Mouse (Mus musculus) midbrain, embryonic 10.5 days (tissue): ENCODE data around the gene Ccdc84. TPM values are rescaled to one million over a fixed set of nuclear protein-coding genes. Genes with fewer than 3 reads are reported as not detected.
A peak's percentile ranks its signal among the peaks of the same experiment; 100 is the strongest.
"Not testable (repeated sequence)": the region's sequence is repeated elsewhere in the genome, so short reads cannot be mapped to it uniquely, and the experiment has no call there.

Experiments
- DNase-seq: peaks from one replicate; pipeline ENCODE4 v3.0.0-alpha.2; 2017; ENCODE audit warnings: low spot score
- H3K27ac ChIP-seq: fragments of 300-500 bp; sonication (generic); replicated peaks from 2 replicates; pipeline ENCODE4 v1.5.1; 2016; ENCODE audit warnings: mild to moderate bottlenecking
- H3K27me3 ChIP-seq: fragments of 300-500 bp; sonication (generic); 2 replicates; pipeline ENCODE4 v1.6.1; 2016; ENCODE audit warnings: low read depth, mild to moderate bottlenecking; ENCODE audit not compliant: poor library complexity, severe bottlenecking
- H3K36me3 ChIP-seq: fragments of 300-500 bp; sonication (generic); 2 replicates; pipeline ENCODE4 v1.6.1; 2016; ENCODE audit warnings: mild to moderate bottlenecking, moderate library complexity
- H3K4me1 ChIP-seq: fragments of 300-500 bp; sonication (generic); 2 replicates; pipeline ENCODE4 v1.6.1; 2016
- H3K4me3 ChIP-seq: fragments of 300-500 bp; sonication (generic); 2 replicates; pipeline ENCODE4 v1.5.1; 2016; ENCODE audit warnings: mild to moderate bottlenecking, moderate library complexity
- H3K9me3 ChIP-seq: fragments of 300-500 bp; sonication (generic); replicated peaks from 2 replicates; pipeline ENCODE4 v1.6.1; 2016; ENCODE audit warnings: mild to moderate bottlenecking
- WGBS: fragments of 180-500 bp; shearing (Covaris S2); methylation state at CpG from one replicate; pipeline ENCODE4 v1.1.7; 2016; 5-methylcytosine and 5-hydroxymethylcytosine counted together
- polyA plus RNA-seq: library from polyadenylated mRNA; unstranded; fragments of >200 nt; fragmentation: Nextera tagmentation; extraction: Ambion mirVana; gene quantifications from 2 replicates; pipeline ENCODE4 v1.2.1, GENCODE M21; 2016

Gene Ccdc84
- 25.4 and 29.9 TPM in 2 replicates for polyA plus RNA-seq

DNA sequence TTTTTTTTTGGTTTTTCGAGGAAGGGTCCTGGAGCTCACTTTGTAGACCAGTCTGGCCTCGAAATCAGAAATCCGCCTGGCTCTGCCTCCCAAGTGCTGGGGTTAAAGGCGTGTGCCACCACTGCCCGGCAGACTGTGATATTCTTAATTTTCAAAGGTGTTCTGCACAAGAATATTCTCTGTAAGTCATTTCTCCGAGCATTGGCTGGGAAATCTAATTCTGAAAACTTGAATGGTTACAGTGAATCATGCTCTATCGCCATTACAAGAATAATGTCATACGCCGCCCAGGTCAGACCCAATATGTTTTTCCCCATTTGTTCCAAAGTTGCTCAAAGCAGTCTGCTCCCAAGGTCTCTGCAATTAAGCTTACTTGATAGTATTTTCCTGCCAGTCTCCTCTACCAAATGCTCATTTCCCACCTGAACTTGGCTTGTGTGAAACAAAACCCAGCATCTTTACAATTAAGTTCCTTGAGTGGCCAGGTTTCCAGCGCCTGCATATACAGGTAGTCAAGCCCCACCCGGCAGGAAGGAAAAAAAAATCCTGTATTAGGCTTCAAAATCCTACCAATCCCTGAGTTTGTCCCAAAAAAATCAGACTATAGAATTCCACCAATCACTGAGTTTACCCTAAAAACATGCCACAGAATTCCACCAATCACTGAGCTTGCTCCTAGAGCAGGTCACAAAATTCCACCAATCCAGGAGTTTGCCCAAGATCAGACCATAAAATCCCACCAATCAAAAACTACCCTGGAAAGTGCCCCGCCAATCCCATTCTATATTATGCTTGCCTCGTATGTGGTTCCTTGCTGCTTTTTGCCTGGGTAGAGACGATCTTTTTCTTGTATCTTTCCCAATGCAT, at the start of gene Ccdc84:
Ccdc84 (minus strand) TSS at position 51 of the 867 bp plus-strand sequence.
- WGBS = 83% methylated on average over 14 of the region's 14 CpGs
- H3K4me3 ChIP-seq = peak within 1 kb of the TSS; percentile 87
- peaks cover 25% of the 10 kb centered on the region for H3K36me3 ChIP-seq
- H3K27ac ChIP-seq = peak within 1 kb of the TSS; percentile 85
- H3K9me3 ChIP-seq = no peaks in the 10 kb centered on the region
- H3K27me3 ChIP-seq = no peaks in the 10 kb centered on the region
- DNase-seq = no peak
- H3K4me1 ChIP-seq = peaks cover 13% of the 10 kb centered on the region

DNA sequence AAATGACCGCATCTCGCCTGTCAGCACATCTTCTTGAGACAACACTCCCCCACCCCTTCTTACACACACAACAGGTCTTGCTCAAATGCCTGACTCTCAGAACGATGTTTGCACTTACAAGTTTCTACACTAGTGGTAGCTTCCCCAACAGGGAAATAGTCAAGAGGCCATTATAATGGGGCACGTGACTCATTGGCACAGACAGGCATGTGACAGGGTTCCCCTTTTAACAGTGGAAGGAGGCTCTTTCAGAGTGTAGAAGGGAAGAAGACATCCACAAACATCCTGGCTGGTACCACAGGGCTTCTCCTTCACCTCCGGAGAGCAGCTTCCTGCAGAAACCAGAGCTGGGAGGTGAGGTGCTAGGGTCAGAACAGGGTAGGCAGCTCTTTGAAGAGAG, 43.6 kb upstream of the Ccdc84 start:
- DNase-seq = no peak
- WGBS = 85% methylated on average over 5 of the region's 5 CpGs
- no peaks in the 10 kb centered on the region for H3K9me3 ChIP-seq
- no peaks in the 10 kb centered on the region for H3K36me3 ChIP-seq
- H3K4me1 ChIP-seq = peaks cover 17% of the 10 kb centered on the region
- no peaks in the 10 kb centered on the region for H3K27me3 ChIP-seq
- no peak overlapping the region for H3K27ac ChIP-seq
- H3K4me3 ChIP-seq = no peak overlapping the region

DNA sequence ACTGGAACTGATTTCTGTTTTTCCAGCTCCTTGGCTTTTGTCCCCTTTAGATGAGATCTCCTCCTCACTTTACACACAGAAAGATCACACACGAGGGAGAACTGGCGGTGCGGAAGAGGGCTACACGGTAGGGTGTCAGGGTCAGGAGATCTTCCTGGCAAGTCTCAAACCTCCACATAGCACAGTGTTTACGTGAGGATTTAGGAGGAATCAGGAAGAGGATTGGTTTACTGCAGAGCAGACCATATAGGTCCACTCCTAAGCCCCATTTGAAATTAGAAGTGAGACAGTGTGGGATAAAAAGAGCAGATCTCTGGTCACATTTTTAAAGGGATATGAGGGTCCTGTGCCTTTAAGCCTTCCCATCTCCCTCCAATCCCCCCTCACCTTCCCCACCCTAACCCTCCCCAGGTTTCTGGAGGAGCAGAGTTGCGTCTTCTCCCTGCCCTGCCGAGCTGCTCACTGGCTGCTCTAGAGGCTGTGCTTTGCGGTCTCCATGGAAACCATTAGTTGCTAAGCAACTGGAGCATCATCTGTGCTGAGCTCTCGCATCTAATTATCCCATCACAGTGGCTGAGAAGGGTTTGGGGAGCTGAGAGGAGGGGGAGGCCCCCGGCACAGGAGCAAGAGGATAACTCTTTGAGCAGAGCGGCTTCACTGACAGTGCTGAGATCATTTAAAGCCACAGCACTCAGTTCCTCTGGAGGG, 38.8 kb upstream of the Ccdc84 start:
- Histone ChIP-seq H3K4me1 (peaks cover 43% of the 10 kb centered on the region), H3K36me3 (no peaks in the 10 kb centered on the region), H3K4me3 (peak overlapping the region; percentile 29), H3K27ac (peak overlapping the region; percentile 77), H3K9me3 (no peaks in the 10 kb centered on the region), H3K27me3 (peaks cover 38% of the 10 kb centered on the region)
- WGBS = 3% methylated on average over 11 of the region's 11 CpGs
- peak; percentile 92 for DNase-seq

DNA sequence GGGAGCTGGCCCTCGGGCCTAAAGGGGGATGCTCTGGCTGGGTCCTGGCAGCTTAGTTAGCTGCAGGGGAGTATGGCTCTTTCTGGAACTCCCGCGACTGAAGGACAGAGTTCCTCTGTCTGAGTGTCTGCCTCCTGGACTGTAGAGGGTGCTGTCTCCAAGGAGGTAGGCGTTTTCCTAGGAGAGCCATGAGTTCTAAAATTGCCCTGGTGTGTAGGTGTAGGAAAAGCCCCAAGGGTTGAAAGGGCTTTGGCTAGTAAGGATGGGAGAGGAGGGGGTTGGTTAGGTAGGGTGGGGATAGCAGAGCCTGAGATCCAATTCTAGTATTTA, 36.5 kb upstream of the Ccdc84 start, which contains the start of gene Upk2:
Upk2 (minus strand) TSS at position 86 of the 330 bp plus-strand sequence.
- Histone ChIP-seq H3K4me3 (no peak within 1 kb of the TSS), H3K4me1 (peaks cover 43% of the 10 kb centered on the region), H3K27me3 (peaks cover 39% of the 10 kb centered on the region), H3K9me3 (no peaks in the 10 kb centered on the region), H3K36me3 (no peaks in the 10 kb centered on the region), H3K27ac (peak within 1 kb of the TSS; percentile 52; the same call in 1 of the 2 replicates)
- 16% methylated on average over 4 of the region's 4 CpGs for WGBS
- DNase-seq = no peak

DNA sequence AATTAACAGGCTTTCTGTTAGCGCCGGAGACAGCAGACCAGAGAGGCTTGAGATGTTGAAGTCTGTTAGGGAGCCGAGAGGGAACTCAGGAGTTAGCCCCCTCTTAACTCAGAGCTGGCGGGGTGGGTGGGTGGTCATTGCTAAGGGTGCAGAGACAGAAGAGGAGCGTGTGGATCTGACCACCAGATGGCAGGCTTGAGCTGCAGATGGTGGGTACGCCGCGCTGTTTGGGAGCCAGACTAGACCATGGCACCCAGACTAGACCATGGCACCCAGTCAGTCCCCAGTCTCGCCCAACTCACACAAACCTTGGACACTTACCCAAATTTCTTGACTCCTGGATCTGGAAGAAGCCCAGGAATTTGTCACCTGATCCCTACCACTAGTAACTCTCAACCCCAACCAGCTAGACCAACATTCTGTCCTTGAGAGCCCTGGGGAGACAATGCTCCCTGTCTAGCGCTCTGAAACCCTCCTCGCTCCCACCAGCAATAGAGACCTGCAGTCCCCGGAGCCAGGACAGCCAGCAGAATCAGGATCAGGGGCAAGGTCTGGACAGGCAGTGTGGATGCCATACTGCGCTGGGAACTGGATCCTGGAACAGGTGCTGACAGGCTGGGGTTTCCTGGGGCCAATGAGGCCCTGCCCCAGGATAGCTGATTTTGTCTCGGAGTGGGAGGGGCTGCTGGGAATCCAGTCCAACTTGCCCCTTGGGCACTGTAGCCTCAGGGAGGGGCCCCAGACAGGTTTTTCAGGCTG, 35.9 kb upstream of the Ccdc84 start:
- 9% methylated on average over 14 of the region's 14 CpGs for WGBS
- Histone ChIP-seq H3K4me3 (no peak overlapping the region), H3K36me3 (no peaks in the 10 kb centered on the region), H3K27ac (peak overlapping the region; percentile 46; the same call in 1 of the 2 replicates), H3K9me3 (no peaks in the 10 kb centered on the region), H3K27me3 (peaks cover 39% of the 10 kb centered on the region), H3K4me1 (peaks cover 43% of the 10 kb centered on the region)
- peak; percentile 84 for DNase-seq

DNA sequence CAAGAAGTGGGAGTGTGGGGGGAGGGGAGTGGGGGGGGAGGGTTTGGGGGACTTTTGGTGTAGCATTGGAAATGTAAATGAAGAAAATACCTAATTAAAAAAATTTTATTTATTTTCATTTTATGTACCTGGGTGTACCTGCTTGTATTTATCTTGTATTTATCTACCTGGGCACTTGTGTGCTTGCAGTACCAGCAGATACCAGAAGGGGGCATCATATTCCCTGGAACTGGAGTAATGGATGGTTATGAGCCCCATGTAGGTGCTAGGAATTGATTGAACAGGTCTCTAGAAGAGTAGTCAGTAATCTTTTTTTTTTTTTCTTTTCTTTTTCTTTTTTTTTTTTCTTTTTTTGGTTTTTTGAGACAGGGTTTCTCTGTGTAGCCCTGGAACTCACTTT, 32.0 kb upstream of the Ccdc84 start:
- Histone ChIP-seq H3K9me3 (no peaks in the 10 kb centered on the region), H3K27me3 (peaks cover 32% of the 10 kb centered on the region), H3K4me1 (peaks cover 13% of the 10 kb centered on the region), H3K4me3 (no peak overlapping the region), H3K36me3 (no peaks in the 10 kb centered on the region), H3K27ac (no peak overlapping the region)
- DNase-seq = no peak

DNA sequence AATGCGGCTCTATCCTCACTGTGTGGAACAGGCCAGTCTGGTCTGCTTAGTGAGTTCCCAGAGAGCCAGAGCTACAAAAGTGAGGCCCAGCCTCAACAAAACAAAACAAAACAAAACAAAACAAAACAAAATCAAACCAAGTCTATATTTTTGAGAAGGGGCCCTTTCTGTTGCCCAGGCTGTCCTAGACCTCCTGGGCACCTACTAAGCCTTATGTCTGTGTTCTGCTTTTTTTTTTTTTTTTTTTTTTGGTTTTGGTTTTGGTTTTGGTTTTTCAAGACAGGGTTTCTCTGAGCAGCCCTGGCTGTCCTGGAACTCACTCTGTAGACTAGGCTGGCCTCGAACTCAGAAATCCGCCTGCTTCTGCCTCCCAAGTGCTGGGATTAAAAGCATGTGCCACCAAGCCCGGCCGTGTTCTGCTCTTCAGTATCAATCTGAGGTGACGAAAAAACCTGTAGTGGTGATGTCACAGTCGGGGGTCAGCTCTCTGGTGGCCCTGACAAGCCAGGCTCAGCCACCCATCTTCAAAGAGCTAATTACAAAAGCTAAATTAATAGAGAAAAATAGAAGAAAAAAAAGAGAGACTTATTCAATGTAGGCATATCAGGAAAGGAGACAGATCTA, 26.1 kb upstream of the Ccdc84 start:
- not testable (repeated sequence) for H3K27ac ChIP-seq, H3K4me3 ChIP-seq, H3K36me3 ChIP-seq, H3K4me1 ChIP-seq, DNase-seq, H3K9me3 ChIP-seq, H3K27me3 ChIP-seq
- 84% methylated on average over 7 of the region's 7 CpGs for WGBS

DNA sequence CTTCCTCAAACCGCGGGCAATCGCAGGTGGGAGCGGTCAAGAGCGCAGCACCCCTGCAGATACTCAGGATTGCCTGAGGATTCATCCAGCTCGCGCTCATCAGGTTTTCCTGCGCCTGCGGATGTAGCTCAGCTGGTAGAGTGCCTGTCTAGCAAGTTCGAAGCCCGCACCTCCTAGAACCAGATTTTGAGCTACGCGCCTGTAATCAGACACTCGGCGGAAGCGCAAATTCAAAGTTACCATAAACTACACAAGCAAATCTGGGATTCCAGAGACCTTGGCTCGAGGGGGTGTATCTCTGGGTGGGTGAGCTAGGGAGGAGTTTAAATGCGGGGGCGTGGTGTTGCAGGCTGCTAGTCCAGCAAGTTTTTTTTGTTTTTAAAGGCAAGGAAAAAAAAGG, 22.6 kb upstream of the Ccdc84 start, which contains the start of gene Foxr1:
Foxr1 (minus strand) TSS at position 176 of the 400 bp plus-strand sequence.
- H3K4me3 ChIP-seq = no peak within 1 kb of the TSS
- no peak within 1 kb of the TSS for H3K27ac ChIP-seq
- DNase-seq = no peak
- no peaks in the 10 kb centered on the region for H3K9me3 ChIP-seq
- WGBS = 77% methylated on average over 19 of the region's 19 CpGs
- H3K36me3 ChIP-seq = no peaks in the 10 kb centered on the region
- H3K27me3 ChIP-seq = no peaks in the 10 kb centered on the region
- H3K4me1 ChIP-seq = no peaks in the 10 kb centered on the region

DNA sequence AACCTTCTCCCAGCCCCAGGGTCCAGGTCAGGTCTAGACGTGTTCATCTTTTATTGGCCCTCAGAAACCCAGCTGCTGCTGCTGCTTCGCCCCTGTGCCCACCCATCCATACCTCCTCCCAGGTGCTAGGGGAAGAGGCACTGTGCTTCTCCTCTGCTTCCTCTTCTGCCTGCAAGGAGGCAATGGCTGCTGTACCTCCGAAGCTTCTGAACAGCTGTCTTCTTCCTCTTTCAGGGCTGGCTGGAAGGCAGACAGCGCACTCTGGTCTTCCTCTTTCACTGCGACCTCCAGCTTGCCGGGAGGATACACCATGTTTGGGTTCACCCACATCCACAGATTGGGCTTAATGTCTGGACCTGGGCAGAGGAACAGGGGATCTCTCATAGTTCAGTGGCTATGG, 17.4 kb upstream of the Ccdc84 start:
- Histone ChIP-seq H3K4me1 (peaks cover 8% of the 10 kb centered on the region), H3K36me3 (no peaks in the 10 kb centered on the region), H3K27me3 (no peaks in the 10 kb centered on the region), H3K4me3 (no peak overlapping the region), H3K9me3 (no peaks in the 10 kb centered on the region), H3K27ac (no peak overlapping the region)
- 84% methylated on average over 6 of the region's 6 CpGs for whole genome bisulfite sequencing
- DNase-seq = no peak

DNA sequence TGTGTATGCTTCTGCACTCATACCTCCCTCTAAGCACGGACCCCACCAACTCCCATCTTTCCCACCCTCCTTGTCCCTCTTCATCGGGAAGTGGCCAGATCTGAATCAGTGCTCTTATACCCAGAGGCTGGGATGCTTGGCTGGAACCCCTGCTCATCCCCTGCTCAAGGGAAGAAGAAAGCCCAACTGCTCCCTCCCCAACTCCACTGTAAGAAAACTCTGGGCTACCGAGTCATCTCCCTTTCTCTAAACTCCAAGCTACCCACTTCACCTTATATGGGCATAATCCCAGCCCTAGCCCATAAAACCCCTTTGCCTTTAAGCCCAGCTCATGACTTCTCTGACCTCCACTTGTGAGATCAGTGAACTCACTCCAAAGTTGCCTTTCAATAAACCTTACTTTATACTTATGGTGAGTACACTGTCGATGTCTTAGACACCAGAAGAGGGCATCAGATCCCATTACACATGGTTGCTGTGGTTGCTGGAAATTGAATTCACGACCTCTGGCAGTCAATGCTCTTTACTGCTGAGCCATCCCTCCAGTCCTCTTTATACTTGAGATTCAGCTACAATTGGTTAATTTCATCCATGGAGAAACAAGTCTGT, 14.3 kb upstream of the Ccdc84 start:
- Histone ChIP-seq H3K27ac (no peak overlapping the region), H3K4me1 (peaks cover 8% of the 10 kb centered on the region), H3K9me3 (no peaks in the 10 kb centered on the region), H3K27me3 (no peaks in the 10 kb centered on the region), H3K36me3 (no peaks in the 10 kb centered on the region), H3K4me3 (no peak overlapping the region)
- WGBS = 61% methylated on average over 5 of the region's 5 CpGs
- DNase-seq = no peak

DNA sequence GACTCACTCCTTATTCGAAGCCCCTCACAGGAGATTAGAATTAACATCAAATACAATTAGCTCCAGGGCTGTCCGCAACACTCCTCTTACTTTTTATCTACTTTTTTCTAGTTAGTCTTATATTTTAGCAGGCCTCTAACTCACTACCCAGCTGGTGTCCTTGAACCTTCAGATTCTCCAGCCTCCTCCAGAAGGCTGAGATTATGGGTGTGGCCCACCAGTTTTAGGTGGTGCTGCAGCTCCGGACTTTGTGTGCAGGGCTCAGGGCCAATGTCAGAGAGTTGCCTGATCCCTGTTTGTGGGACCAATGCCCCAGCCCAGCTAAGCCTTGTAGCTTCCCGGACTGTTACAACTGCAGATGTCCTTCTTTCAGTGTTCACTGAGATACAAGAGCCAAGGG, 5.2 kb upstream of the Ccdc84 start:
- Histone ChIP-seq H3K27ac (no peak overlapping the region), H3K9me3 (no peaks in the 10 kb centered on the region), H3K4me1 (no peaks in the 10 kb centered on the region), H3K36me3 (no peaks in the 10 kb centered on the region), H3K27me3 (no peaks in the 10 kb centered on the region), H3K4me3 (no peak overlapping the region)
- 86% methylated on average over 4 of the region's 4 CpGs for WGBS
- no peak for DNase-seq
